Mouse (Mus musculus) megakaryocyte progenitor cell, adult 5-6 weeks (primary cell): ENCODE data around the gene Vmn1r170. TPM values are rescaled to one million over a fixed set of nuclear protein-coding genes. Genes with fewer than 3 reads are reported as not detected.
"Not testable (repeated sequence)": the region's sequence is repeated elsewhere in the genome, so short reads cannot be mapped to it uniquely, and the experiment has no call there.

Experiments
- ATAC-seq: replicated peaks from 2 replicates; pipeline ENCODE4 v1.8.0; 2016; ENCODE audit warnings: mild to moderate bottlenecking, moderate TSS enrichment, inconsistent platforms; ENCODE audit not compliant: poor library complexity
- total RNA-seq, 2 experiments: library from RNA; stranded (forward) in 1 of 2; stranded (reverse) in 1 of 2; fragments of 157-497, 149-512 nt in 1 of 2; fragments of 200-1000 nt in 1 of 2; gene quantifications; 2 replicates each; pipeline versions ENCODE4 v1.2.3 to v1.2.4; 2015 to 2017

The Vmn1r170 gene
- not detected in 2 replicates for total RNA-seq (2015)
- not detected in 2 replicates for total RNA-seq (2017)

DNA sequence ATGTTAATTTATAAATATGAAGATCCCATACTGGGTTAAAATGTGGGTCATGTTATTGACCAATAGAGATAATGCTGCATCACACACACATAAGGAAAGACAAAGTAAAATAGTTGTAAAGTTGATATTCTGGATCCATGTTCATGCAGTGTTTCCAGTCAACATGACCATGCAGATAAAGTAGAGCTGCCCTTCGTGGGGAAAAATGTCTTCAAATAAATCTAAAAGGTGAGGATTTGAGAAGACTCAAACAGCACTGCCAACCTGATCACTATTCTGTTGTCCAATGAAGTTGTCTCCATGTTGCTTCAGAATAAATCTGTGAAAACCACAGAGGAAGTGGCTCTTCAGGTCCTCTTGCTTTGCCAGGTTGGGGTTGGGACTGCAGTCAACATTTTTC is at the start of gene Vmn1r170:
TSS of gene Vmn1r170 (plus strand) at position 301 of the 400 bp plus-strand sequence.
- ATAC-seq: not testable (repeated sequence)

DNA sequence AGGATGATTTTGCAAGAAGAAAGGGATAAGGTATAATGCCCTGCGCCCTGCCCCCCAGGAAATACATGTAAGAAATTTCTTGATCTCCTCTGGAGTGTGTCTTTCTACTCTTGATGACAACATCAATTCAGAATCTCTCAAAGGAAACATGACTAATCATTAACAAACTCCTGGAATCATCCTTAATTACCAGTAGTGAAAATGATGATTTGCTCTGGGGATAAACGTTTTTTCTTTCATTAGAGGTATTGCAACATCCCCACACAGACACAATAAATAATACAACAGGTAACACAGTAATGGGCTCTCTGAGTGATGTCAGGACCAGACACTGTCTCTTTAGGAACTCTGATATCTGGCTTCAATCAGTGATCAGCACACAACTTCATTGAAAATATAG is 30.7 kb upstream of the Vmn1r170 start, which contains the start of gene Vmn1r169:
TSS of gene Vmn1r169 (plus strand) at position 301 of the 400 bp plus-strand sequence.
- ATAC-seq: not testable (repeated sequence)

GRCm38 (mm10) chr7:23630422-23630821 is 24.4 kb downstream of the Vmn1r170 start, which contains the start of gene Vmn1r171:
TSS of gene Vmn1r171 (plus strand) at chr7:23630722.
- ATAC-seq: no peak

Other genes with a start within 250 kb of the Vmn1r170 start
- not detected in 2 replicates for gene Nlrp5, start 220.3 kb upstream of the Vmn1r170 start, total RNA-seq (2015)
- gene Nlrp5, start 220.3 kb upstream of the Vmn1r170 start, total RNA-seq (2017): not detected in 2 replicates
- gene Vmn1r167, start 99.0 kb upstream of the Vmn1r170 start, total RNA-seq (2015): not detected in 2 replicates
- not detected in 2 replicates for gene Vmn1r167, start 99.0 kb upstream of the Vmn1r170 start, total RNA-seq (2017)
- gene Vmn1r168, start 66.4 kb upstream of the Vmn1r170 start, total RNA-seq (2015): not detected in 2 replicates
- gene Vmn1r168, start 66.4 kb upstream of the Vmn1r170 start, total RNA-seq (2017): not detected in 2 replicates
- not detected in 2 replicates for gene Vmn1r169, start 30.6 kb upstream of the Vmn1r170 start, total RNA-seq (2015)
- not detected in 2 replicates for gene Vmn1r169, start 30.6 kb upstream of the Vmn1r170 start, total RNA-seq (2017)
- not detected in 2 replicates for gene Vmn1r171, start 24.5 kb downstream of the Vmn1r170 start, total RNA-seq (2015)
- not detected in 2 replicates for gene Vmn1r171, start 24.5 kb downstream of the Vmn1r170 start, total RNA-seq (2017)
- not detected in 2 replicates for gene Vmn1r172, start 52.1 kb downstream of the Vmn1r170 start, total RNA-seq (2015)
- gene Vmn1r172, start 52.1 kb downstream of the Vmn1r170 start, total RNA-seq (2017): not detected in 2 replicates
- not detected in 2 replicates for gene Vmn1r173, start 94.5 kb downstream of the Vmn1r170 start, total RNA-seq (2015)
- not detected in 2 replicates for gene Vmn1r173, start 94.5 kb downstream of the Vmn1r170 start, total RNA-seq (2017)
- gene Vmn1r174, start 146.1 kb downstream of the Vmn1r170 start, total RNA-seq (2015): not detected in 2 replicates
- not detected in 2 replicates for gene Vmn1r174, start 146.1 kb downstream of the Vmn1r170 start, total RNA-seq (2017)
- not detected in 2 replicates for gene Vmn1r175, start 204.5 kb downstream of the Vmn1r170 start, total RNA-seq (2015)
- not detected in 2 replicates for gene Vmn1r175, start 204.5 kb downstream of the Vmn1r170 start, total RNA-seq (2017)
- not detected in 2 replicates for gene Vmn1r176, start 231.2 kb downstream of the Vmn1r170 start, total RNA-seq (2015)
- not detected in 2 replicates for gene Vmn1r176, start 231.2 kb downstream of the Vmn1r170 start, total RNA-seq (2017)